Mouse (Mus musculus) bone marrow macrophage, adult 2 months (primary cell): ENCODE results near the gene B4galt3.

Source experiments
- CTCF ChIP-seq: IDR thresholded peaks from 2 replicates; pipeline ENCODE4 v1.5.1; 2012; ENCODE audit warnings: low read depth, mild to moderate bottlenecking, low read length, moderate library complexity
- POLR2A ChIP-seq: IDR thresholded peaks from 2 replicates; pipeline ENCODE4 v1.6.1; 2012; ENCODE audit warnings: mild to moderate bottlenecking, low read depth, low read length, borderline replicate concordance

DNA sequence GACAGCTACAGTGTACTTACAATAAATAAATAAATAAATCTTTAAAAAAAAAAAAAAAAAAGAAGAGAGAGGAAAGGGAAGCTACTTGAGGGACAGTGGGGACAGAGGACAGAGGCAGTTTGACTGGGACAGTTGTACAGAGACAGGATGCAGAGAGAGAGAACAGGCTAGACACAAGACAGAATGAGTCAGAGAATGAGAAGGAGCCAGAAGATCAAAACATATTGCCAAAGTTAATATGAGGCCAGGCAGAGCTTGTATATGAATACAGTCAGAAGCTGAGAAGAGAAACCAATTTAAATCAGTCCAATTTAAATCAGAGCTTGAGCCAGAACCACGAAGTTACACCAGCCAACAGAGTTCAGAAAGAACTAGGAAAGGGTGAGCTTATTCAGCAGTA, 1.8 kb upstream of the B4galt3 start:
- TF ChIP-seq CTCF, result no peak
- no peak for TF ChIP-seq POLR2A
